Mouse (Mus musculus) natural killer cell, adult 2 months (primary cell): ENCODE data around the gene Crip2.

Source experiments
- DNase-seq, 2 experiments: peaks; one replicate each; pipeline ENCODE4 v3.0.0; 2022; ENCODE audit warnings: low spot score in 2 of 2

Gene Crip2

DNA sequence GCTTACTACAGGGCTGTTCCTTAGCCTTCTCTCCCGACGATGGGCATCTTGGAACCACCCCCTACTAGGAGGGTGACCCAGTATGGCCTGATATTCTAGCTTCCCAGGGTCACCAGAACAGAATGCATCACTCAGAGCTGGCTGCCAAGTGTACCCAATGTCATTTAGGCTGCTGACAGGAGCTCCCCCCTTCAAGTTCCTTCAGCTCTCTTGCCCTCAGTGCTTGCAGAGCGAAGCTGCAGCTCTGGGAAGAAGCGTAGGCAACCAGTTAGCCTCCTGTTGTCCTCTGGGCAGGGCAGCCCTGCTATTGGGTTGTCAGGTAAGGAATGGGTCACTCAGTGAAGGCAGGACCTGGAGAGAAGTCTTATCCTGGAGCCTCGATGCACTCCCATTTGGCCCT is 44.9 kb downstream of the Crip2 start:
- no peak for DNase-seq

DNA sequence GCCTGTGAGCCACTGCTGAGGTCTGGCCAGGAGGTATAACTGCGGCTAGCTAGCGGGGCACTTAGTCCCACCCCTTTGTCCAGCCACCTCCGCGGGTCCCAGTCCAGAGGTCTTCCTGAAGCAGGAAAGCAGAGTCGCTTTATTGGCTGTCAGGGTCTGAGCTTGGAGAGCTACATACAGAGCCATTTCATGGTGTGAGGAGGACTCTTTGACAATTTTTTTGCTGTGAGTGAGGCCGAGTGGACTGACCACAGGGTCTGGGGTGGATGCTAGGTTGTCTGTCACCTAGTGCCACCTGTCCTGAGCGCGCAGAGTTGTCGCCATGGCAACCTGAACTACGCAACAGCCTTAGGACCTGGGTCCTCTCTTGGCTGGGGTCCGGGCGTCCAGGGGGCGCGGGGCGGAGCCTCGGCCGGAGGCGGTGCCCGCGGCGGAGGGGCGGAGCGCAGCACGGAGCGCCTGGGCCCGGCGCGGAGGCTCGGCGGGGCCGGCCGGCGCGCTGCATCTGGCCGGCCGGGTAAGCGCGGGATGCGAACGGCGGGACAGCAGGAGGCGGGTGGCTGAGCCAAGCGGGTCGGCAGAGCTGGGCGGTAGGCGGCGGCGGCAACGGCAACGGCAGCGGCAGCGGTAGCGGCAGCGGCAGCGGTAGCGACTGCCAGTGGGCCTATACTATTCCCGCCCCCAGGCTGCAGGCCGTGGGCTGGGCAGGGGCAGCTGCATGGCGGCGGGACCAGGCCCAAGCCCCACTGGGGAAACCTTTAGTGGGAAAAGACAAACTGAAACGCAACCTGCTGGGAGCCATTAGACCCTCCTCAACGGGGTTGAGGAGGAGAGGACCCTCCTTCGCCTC is 45.6 kb downstream of the Crip2 start, which contains the start of gene Tmem121:
TSS of gene Tmem121 (plus strand) at position 489 of the 850 bp plus-strand sequence.
- peak in 1 of 2 experiments; percentile 21 for DNase-seq

DNA sequence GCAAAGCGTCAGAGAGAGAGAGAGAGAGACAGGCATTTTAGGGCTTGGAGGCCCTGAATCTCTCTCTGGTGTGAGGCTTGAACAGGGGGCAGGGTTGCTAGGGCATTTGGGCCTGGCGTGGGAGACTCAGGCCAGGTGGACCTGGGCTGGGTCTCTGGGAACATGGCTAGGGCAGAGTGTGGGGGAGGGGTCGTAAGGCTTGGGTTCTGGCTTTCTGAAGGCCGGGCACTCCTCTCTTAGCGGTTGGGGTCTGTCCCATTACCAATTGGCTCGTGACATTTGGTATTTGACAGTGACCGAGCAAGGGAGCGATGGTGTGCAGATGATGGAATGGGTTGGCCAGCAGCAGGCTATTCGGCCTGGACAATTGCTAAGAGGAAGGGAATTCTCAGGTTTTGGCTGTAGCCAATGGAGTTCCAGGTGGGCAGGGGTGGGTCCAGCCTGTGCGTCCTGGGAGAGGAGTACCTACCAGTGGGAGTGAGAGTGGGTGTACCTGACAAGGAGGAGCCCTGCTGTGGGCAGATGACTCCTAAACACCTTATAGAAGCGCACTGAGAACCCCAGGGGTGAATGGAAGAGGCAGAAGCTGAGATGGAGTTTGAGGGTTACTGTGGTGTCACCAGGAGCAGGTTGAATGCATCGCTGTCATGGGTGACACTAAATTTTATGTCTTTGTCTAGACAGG is 46.4 kb downstream of the Crip2 start:
- no peak for DNase-seq

- DNase-seq: no peak
Measured at GRCm38 (mm10) chr12:113187011-113187375, 47.0 kb downstream of the Crip2 start.

GRCm38 (mm10) chr12:113187584-113188295 is 47.7 kb downstream of the Crip2 start:
- DNase-seq: peak; percentile 73 to 80

- DNase-seq: no peak
Measured at GRCm38 (mm10) chr12:113188349-113189055, 48.5 kb downstream of the Crip2 start.

DNA sequence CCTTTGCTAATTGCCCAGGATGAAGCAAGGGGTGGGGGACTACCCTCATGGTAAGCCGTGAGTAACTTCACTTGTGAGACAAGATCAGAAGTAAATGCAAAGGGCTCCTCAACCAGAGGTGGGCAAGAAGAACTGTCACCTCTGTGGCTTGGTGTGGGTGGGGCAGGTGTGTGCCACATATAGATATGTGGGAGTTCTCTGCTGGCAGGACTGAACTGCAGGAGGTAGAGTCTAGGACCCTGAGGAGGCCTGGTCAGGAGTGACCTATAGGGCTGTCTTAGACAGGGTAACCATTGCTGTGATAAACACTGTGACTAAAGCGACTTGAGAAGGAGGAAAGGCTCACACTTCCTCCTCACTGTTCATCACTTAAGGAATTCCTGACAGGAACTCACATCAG is 53.4 kb downstream of the Crip2 start:
- DNase-seq: no peak
